Comparison of ENCODE assay signal across 8 mouse cellular contexts in the genomic region with DNA sequence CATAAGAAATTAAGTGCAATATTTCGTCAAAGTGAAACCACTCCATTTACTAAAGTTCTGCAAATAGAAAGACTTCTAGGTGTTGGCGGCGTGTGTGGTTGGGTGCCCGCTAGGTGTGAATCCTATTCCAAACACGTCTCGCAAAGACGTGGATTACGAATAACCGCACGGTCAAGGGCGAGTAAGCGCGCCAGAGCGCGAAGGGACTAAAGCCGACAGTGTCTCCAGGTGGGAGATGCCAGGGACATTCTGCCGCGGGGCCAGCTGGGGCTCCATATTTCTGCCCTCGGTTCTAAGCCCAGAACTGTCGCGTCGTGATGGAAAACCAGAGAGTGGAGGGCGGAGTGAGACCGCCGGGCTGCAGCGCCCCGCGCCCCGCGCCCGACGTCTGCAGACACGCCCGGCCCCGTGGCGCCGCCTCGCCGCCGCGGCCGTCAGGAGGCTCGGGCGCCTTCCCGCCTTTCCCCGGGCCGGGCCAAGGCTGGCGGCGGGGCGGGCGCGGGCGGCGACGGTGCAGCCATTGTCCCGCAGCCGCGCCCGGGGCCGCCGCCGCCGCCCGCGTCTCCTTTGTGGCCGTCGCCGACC. TPM values are rescaled to one million over a fixed set of nuclear protein-coding genes. Genes with fewer than 3 reads are reported as not detected.
A peak's percentile ranks its signal among the peaks of the same experiment; 100 is the strongest.
DNase-seq lines count a peak whose midpoint lies in the region; ATAC-seq lines count a peak whose summit lies in the region.

No protein-coding gene starts in this region.

- H3K4me1 ChIP-seq in intestine, embryonic 15.5 days (replicated peaks) = peaks cover 11% of the 10 kb centered on the region; the same call in 1 of the 2 replicates
- H3K4me1 ChIP-seq in limb, embryonic 11.5 days (ENCODE audit: control insufficient read depth, insufficient read depth, low read length) = peaks cover 2% of the 10 kb centered on the region; the same call in 1 of the 2 replicates
- H3K4me1 ChIP-seq in midbrain, embryonic 12.5 days = peaks cover 24% of the 10 kb centered on the region

- peak overlapping the region; percentile 87 for H3K4me2 ChIP-seq in intestine, embryonic 15.5 days (replicated peaks)
- H3K4me2 ChIP-seq in limb, embryonic 11.5 days (ENCODE audit: low read depth, severe bottlenecking) = peak overlapping the region; percentile 72
- peak overlapping the region; percentile 65 for H3K4me2 ChIP-seq in midbrain, embryonic 12.5 days (replicated peaks)

- peak overlapping the region; percentile 89 for H3K4me3 ChIP-seq in intestine, embryonic 15.5 days (replicated peaks)
- peak overlapping the region; percentile 61 for H3K4me3 ChIP-seq in limb, embryonic 11.5 days (ENCODE audit: low read depth, low read length)
- peak overlapping the region; percentile 79 for H3K4me3 ChIP-seq in midbrain, embryonic 12.5 days

- H3K9me3 ChIP-seq in intestine, embryonic 15.5 days = no peaks in the 10 kb centered on the region
- no peaks in the 10 kb centered on the region for H3K9me3 ChIP-seq in limb, embryonic 11.5 days (ENCODE audit: control insufficient read depth, low read length)
- H3K9me3 ChIP-seq in midbrain, embryonic 12.5 days = no peaks in the 10 kb centered on the region

- under 1% methylated on average over 51 of the region's 68 CpGs for WGBS in intestine, embryonic 15.5 days
- under 1% methylated on average over 68 of the region's 68 CpGs for WGBS in limb, embryonic 11.5 days
- under 1% methylated on average over 46 of the region's 68 CpGs for WGBS in midbrain, embryonic 12.5 days

- no peaks in the 10 kb centered on the region for H3K36me3 ChIP-seq in intestine, embryonic 15.5 days
- H3K36me3 ChIP-seq in limb, embryonic 11.5 days (ENCODE audit: control insufficient read depth, insufficient read depth, low read length) = no peaks in the 10 kb centered on the region
- no peaks in the 10 kb centered on the region for H3K36me3 ChIP-seq in midbrain, embryonic 12.5 days

- peak; percentile 20; the same call in 1 of the 2 replicates for ATAC-seq in common myeloid progenitor, adult 5-6 weeks (replicated peaks; ENCODE audit: low read depth, poor library complexity, severe bottlenecking)
- ATAC-seq in intestine, embryonic 15.5 days = peak; percentile 81
- ATAC-seq in limb, embryonic 11.5 days (ENCODE audit: insufficient number of reproducible peaks, low FRiP score, low TSS enrichment, low read depth) = no peak
- ATAC-seq in midbrain, embryonic 12.5 days (ENCODE audit: low FRiP score, low read depth) = peak; percentile 56

- H3K27me3 ChIP-seq in intestine, embryonic 15.5 days (replicated peaks) = no peaks in the 10 kb centered on the region
- H3K27me3 ChIP-seq in limb, embryonic 11.5 days (ENCODE audit: control insufficient read depth, insufficient read depth, low read length) = peaks cover 6% of the 10 kb centered on the region; the same call in 1 of the 2 replicates
- H3K27me3 ChIP-seq in midbrain, embryonic 12.5 days = peaks cover 43% of the 10 kb centered on the region

- H3K9ac ChIP-seq in intestine, embryonic 15.5 days = peak overlapping the region; percentile 89
- peak overlapping the region; percentile 90 for H3K9ac ChIP-seq in limb, embryonic 11.5 days (ENCODE audit: low read length)
- peak overlapping the region; percentile 84 for H3K9ac ChIP-seq in midbrain, embryonic 12.5 days (replicated peaks)

- peak; percentile 47 for DNase-seq in ovary, postnatal 10 days (ENCODE audit: low spot score)
- no peak for DNase-seq in ovary, adult 18-20 months (ENCODE audit: low spot score)
- DNase-seq in gastrocnemius, postnatal 10 days = peak; percentile 57
- DNase-seq in limb, embryonic 11.5 days (ENCODE audit: low spot score) = peak; percentile 71
- DNase-seq in spleen, postnatal 36 days (ENCODE audit: low spot score in 2 of 2) = peak; percentile 26 to 32

- peak overlapping the region; percentile 89 for H3K27ac ChIP-seq in intestine, embryonic 15.5 days
- 0 out of 2 replicates have a peak overlapping the region, but pooled peaks have one; percentile 52 for H3K27ac ChIP-seq in limb, embryonic 11.5 days (replicated peaks; ENCODE audit: low read depth, low read length)
- H3K27ac ChIP-seq in midbrain, embryonic 12.5 days (replicated peaks) = peak overlapping the region; percentile 83

RNA-seq across cellular contexts. Expression of gene Zbtb8a, which starts 0.9 kb away (rescaled TPM):
- 9.6 and 10.6 TPM in 2 replicates for total RNA-seq in common myeloid progenitor, adult 5-6 weeks (2017)
- 1 to 10 TPM; 2.9 to 4.7 TPM for total RNA-seq in gastrocnemius, postnatal 10 days (2021)
- 15.1 and 15.4 TPM in 2 replicates for polyA plus RNA-seq in intestine, embryonic 15.5 days (2015; fragmentation: Nextera tagmentation; extraction: Ambion mirVana)
- 7.2 and 7.4 TPM in 2 replicates for polyA plus RNA-seq in limb, embryonic 11.5 days (2014; fragmentation: Nextera tagmentation; extraction: Ambion mirVana)
- 12.1 and 12.2 TPM in 2 replicates for polyA plus RNA-seq in midbrain, embryonic 12.5 days (2016; fragmentation: Nextera tagmentation; extraction: Ambion mirVana)

RNA-seq across cellular contexts. Expression of gene Zbtb8os, which starts 41.6 kb away (rescaled TPM):
- 59.1 and 73.1 TPM in 2 replicates for total RNA-seq in common myeloid progenitor, adult 5-6 weeks (2017)
- total RNA-seq in gastrocnemius, postnatal 10 days (2021) = 10 to 100 TPM; 24.2 to 25.4 TPM
- polyA plus RNA-seq in intestine, embryonic 15.5 days (2015; fragmentation: Nextera tagmentation; extraction: Ambion mirVana) = 58.0 and 62.6 TPM in 2 replicates
- polyA plus RNA-seq in limb, embryonic 11.5 days (2014; fragmentation: Nextera tagmentation; extraction: Ambion mirVana) = 42.5 and 53.3 TPM in 2 replicates
- polyA plus RNA-seq in midbrain, embryonic 12.5 days (2016; fragmentation: Nextera tagmentation; extraction: Ambion mirVana) = 36.4 TPM in 2 replicates

RNA-seq across cellular contexts. Expression of gene Rbbp4, which starts 41.9 kb away (rescaled TPM):
- 120 and 139 TPM in 2 replicates for total RNA-seq in common myeloid progenitor, adult 5-6 weeks (2017)
- total RNA-seq in gastrocnemius, postnatal 10 days (2021) = 10 to 100 TPM; 96.7 to 98.5 TPM
- 310 and 386 TPM in 2 replicates for polyA plus RNA-seq in intestine, embryonic 15.5 days (2015; fragmentation: Nextera tagmentation; extraction: Ambion mirVana)
- 608 and 644 TPM in 2 replicates for polyA plus RNA-seq in limb, embryonic 11.5 days (2014; fragmentation: Nextera tagmentation; extraction: Ambion mirVana)
- 497 and 529 TPM in 2 replicates for polyA plus RNA-seq in midbrain, embryonic 12.5 days (2016; fragmentation: Nextera tagmentation; extraction: Ambion mirVana)
